Mouse (Mus musculus) stomach, postnatal 0 days (tissue): ENCODE results near the gene Zfp865.

Experiments used
- CTCF ChIP-seq: IDR thresholded peaks from 2 replicates; pipeline ENCODE4 v1.5.1; 2016; ENCODE audit warnings: antibody characterized with exemption, low read depth, mild to moderate bottlenecking, moderate library complexity
- EP300 ChIP-seq: optimal IDR thresholded peaks from 2 replicates; pipeline ENCODE3; 2016; ENCODE audit warnings: antibody characterized with exemption

- no peak for TF ChIP-seq CTCF
- no peak for TF ChIP-seq EP300
Measured at GRCm38 (mm10) chr7:5057381-5057780, 37.2 kb downstream of the Zfp865 start.
